Mouse (Mus musculus) brain, embryonic 14.5 days (tissue): ENCODE data around the gene Zfp64.
A peak's percentile ranks its signal among the peaks of the same experiment; 100 is the strongest.

ENCODE experiments used
- CTCF ChIP-seq: fragments of 200-500 bp; IDR thresholded peaks from 2 replicates; pipeline ENCODE4 v1.5.1; 2012; ENCODE audit warnings: inconsistent platforms, mild to moderate bottlenecking, moderate library complexity, borderline replicate concordance; ENCODE audit not compliant: insufficient read depth, insufficient read length; ENCODE audit errors: extremely low read depth
- POLR2A ChIP-seq: fragments of 200-500 bp; IDR thresholded peaks from 2 replicates; pipeline ENCODE4 v1.6.1; 2012; ENCODE audit warnings: mild to moderate bottlenecking, inconsistent platforms, borderline replicate concordance; ENCODE audit not compliant: poor library complexity, insufficient read depth, insufficient read length, severe bottlenecking; ENCODE audit errors: extremely low read depth

DNA sequence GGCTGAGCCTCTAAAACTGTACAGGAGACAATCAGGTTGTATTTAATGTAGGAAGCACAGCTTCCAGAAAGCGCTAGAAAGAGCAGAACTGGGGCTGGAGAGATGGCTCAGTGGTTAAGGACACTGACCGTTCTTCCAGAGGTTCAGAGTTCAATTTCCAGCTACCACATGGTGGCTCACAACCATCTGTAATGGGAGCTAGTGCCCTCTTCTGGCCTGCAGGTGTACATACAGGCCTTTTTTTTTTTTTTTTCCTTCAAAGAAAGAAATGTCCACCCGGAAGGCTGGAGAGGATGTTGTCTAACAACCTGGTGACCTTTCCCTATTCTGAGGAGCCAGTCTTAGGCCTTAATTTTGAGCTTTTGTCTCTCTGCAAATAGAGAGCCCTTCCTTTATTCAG lies 50.5 kb downstream of the Zfp64 start:
- TF ChIP-seq POLR2A: no peak
- peak; percentile 32; the same call in 1 of the 2 replicates for TF ChIP-seq CTCF
